Mouse (Mus musculus) MEL (cell line): ENCODE measurements at regions not wholly inside any gene's neighbourhood (a gene's known extent, or its start where the extent isn't known, plus 50 kb on each side); places are given as distances from the start of the nearest gene placed in this dataset.

Source experiments
- CHD1 ChIP-seq: IDR thresholded peaks from 2 replicates; pipeline ENCODE4 v1.6.1; 2012; ENCODE audit warnings: low read depth, mild to moderate bottlenecking, inconsistent platforms, low read length, improper control_type of control experiment
- CTCF ChIP-seq, 3 experiments: IDR thresholded peaks in 2 of 3; conservative IDR thresholded peaks in 1 of 3; 2 replicates each; pipeline ENCODE4 v1.5.1; 2011 to 2012; ENCODE audit warnings: low read length in 3 of 3, low read depth in 2 of 3, mild to moderate bottlenecking in 2 of 3, improper control_type of control experiment in 1 of 3, inconsistent platforms in 1 of 3, mixed read lengths in 1 of 3, moderate library complexity in 1 of 3; ENCODE audit not compliant: control insufficient read depth in 1 of 3, insufficient read depth in 1 of 3, poor library complexity in 1 of 3, severe bottlenecking in 1 of 3
- EP300 ChIP-seq, 2 experiments: IDR thresholded peaks; 2 replicates each; pipeline ENCODE4 v1.6.1; 2011; ENCODE audit warnings: improper control_type of control experiment in 2 of 2, low read length in 2 of 2, low read depth in 1 of 2, mild to moderate bottlenecking in 1 of 2
- POLR2A ChIP-seq, 2 experiments: IDR thresholded peaks; 2 replicates each; pipeline ENCODE4 v1.6.1; 2011 to 2012; ENCODE audit warnings: low read length in 2 of 2, mild to moderate bottlenecking in 2 of 2, control low read depth in 1 of 2, improper control_type of control experiment in 1 of 2, low read depth in 1 of 2, moderate library complexity in 1 of 2; ENCODE audit not compliant: control insufficient read depth in 1 of 2, insufficient read depth in 1 of 2, poor library complexity in 1 of 2
- RAD21 ChIP-seq: IDR thresholded peaks from 2 replicates; pipeline ENCODE4 v1.6.1; 2011; ENCODE audit warnings: mild to moderate bottlenecking, low read depth, low read length, improper control_type of control experiment
- SMC3 ChIP-seq: IDR thresholded peaks from 2 replicates; pipeline ENCODE4 v1.6.1; 2011; ENCODE audit warnings: low read depth, low read length, improper control_type of control experiment
- ZNF384 ChIP-seq: IDR thresholded peaks from 2 replicates; pipeline ENCODE4 v1.6.1; 2012; ENCODE audit warnings: low read depth, mild to moderate bottlenecking, inconsistent platforms, low read length, improper control_type of control experiment

DNA sequence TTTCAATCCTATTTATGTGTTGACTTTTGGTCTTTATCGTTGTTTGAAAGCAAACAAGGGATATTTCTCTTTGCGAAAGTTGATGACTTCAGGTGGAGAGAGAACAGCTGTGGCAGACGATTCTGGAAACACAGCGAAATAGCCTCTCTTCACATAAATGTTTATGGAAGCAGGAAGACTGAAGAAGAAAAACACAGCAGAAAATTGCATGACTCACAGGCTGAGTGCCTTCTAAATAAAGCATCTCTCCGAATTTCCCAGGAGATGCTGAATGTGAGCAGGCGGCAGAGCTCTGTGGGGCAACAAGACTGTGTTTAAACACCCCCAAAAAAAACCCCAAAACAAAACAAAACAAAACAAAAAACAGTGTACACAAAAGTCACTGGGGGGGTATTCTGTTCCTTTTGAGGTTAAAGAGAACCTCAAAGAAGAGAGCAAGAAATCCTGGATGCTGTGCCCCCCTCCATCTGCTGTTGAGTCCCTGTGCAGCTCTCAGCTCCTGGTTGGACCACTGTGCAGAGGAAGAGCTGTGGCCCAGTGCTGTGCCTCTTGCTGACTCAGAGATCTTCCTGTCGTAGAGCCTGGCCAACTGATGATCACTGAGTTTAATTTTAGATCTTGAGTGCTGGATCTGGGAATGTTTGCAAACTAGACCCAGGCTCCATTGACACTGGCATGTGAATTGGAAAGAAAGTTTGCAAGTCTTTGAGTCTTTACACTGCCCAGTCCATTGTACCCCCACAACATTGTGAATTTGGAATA, 126.6 kb upstream of the Runx1 start:
- TF ChIP-seq CTCF (IDR thresholded peaks at IDR 0.05 in 2 of 3, conservative IDR thresholded peaks at IDR 0.05 in 1 of 3; ENCODE audit: control insufficient read depth in 1 of 3, insufficient read depth in 1 of 3, low read depth in 2 of 3, low read length in 3 of 3, poor library complexity in 1 of 3, severe bottlenecking in 1 of 3) (no peak), POLR2A (IDR thresholded peaks at IDR 0.05; ENCODE audit: control insufficient read depth in 1 of 2, insufficient read depth in 1 of 2, low read depth in 1 of 2, low read length in 2 of 2, poor library complexity in 1 of 2) (no peak), EP300 (IDR thresholded peaks at IDR 0.05; ENCODE audit: low read depth in 1 of 2, low read length in 2 of 2) (no peak), SMC3 (no peak), ZNF384 (no peak), RAD21 (no peak), CHD1 (no peak)
